Mouse (Mus musculus) MEL (cell line): ENCODE results near the gene Atp5s.

Experiments used
- CTCF ChIP-seq, 3 experiments: IDR thresholded peaks in 2 of 3; conservative IDR thresholded peaks in 1 of 3; 2 replicates each; pipeline ENCODE4 v1.5.1; 2011 to 2012; ENCODE audit warnings: low read length in 3 of 3, low read depth in 2 of 3, mild to moderate bottlenecking in 2 of 3, improper control_type of control experiment in 1 of 3, inconsistent platforms in 1 of 3, mixed read lengths in 1 of 3, moderate library complexity in 1 of 3; ENCODE audit not compliant: control insufficient read depth in 1 of 3, insufficient read depth in 1 of 3, poor library complexity in 1 of 3, severe bottlenecking in 1 of 3
- EP300 ChIP-seq, 2 experiments: IDR thresholded peaks; 2 replicates each; pipeline ENCODE4 v1.6.1; 2011; ENCODE audit warnings: improper control_type of control experiment in 2 of 2, low read length in 2 of 2, low read depth in 1 of 2, mild to moderate bottlenecking in 1 of 2
- ETS1 ChIP-seq: IDR thresholded peaks from 2 replicates; pipeline ENCODE4 v1.6.1; 2012; ENCODE audit warnings: low read depth, mild to moderate bottlenecking, inconsistent platforms, low read length, improper control_type of control experiment, moderate library complexity
- HCFC1 ChIP-seq: IDR thresholded peaks from 2 replicates; pipeline ENCODE4 v1.6.1; 2012; ENCODE audit warnings: low read depth, mild to moderate bottlenecking, inconsistent platforms, low read length, improper control_type of control experiment, moderate library complexity
- NELFE ChIP-seq: IDR thresholded peaks from 2 replicates; pipeline ENCODE4 v1.6.1; 2011; ENCODE audit warnings: low read depth, low read length, improper control_type of control experiment
- POLR2A ChIP-seq, 2 experiments: IDR thresholded peaks; 2 replicates each; pipeline ENCODE4 v1.6.1; 2011 to 2012; ENCODE audit warnings: low read length in 2 of 2, mild to moderate bottlenecking in 2 of 2, control low read depth in 1 of 2, improper control_type of control experiment in 1 of 2, low read depth in 1 of 2, moderate library complexity in 1 of 2; ENCODE audit not compliant: control insufficient read depth in 1 of 2, insufficient read depth in 1 of 2, poor library complexity in 1 of 2
- SIN3A ChIP-seq: IDR thresholded peaks from 2 replicates; pipeline ENCODE4 v1.6.1; 2012; ENCODE audit warnings: low read length, improper control_type of control experiment, inconsistent platforms
- TBP ChIP-seq: IDR thresholded peaks from 2 replicates; pipeline ENCODE4 v1.8.0; 2011; ENCODE audit warnings: low read depth, low read length, improper control_type of control experiment
- TCF12 ChIP-seq: IDR thresholded peaks from 2 replicates; pipeline ENCODE4 v1.6.1; 2014; ENCODE audit warnings: low read depth, mild to moderate bottlenecking, inconsistent platforms, low read length, improper control_type of control experiment, moderate library complexity
- UBTF ChIP-seq: IDR thresholded peaks from 2 replicates; pipeline ENCODE4 v1.6.1; 2012; ENCODE audit warnings: low read depth, mild to moderate bottlenecking, inconsistent platforms, low read length, improper control_type of control experiment, moderate library complexity, borderline replicate concordance; ENCODE audit not compliant: insufficient read depth
- USF1 ChIP-seq: IDR thresholded peaks from 2 replicates; pipeline ENCODE4 v1.6.1; 2014; ENCODE audit warnings: low read depth, mild to moderate bottlenecking, inconsistent platforms, low read length, improper control_type of control experiment, moderate library complexity
- USF2 ChIP-seq, 2 experiments: IDR thresholded peaks; 2 replicates each; pipeline ENCODE4 v1.6.1; 2011 to 2012; ENCODE audit warnings: improper control_type of control experiment in 2 of 2, low read length in 2 of 2, borderline replicate concordance in 1 of 2, inconsistent platforms in 1 of 2, low read depth in 1 of 2, mild to moderate bottlenecking in 1 of 2; ENCODE audit not compliant: insufficient read depth in 1 of 2
- ZC3H11A ChIP-seq: IDR thresholded peaks from 2 replicates; pipeline ENCODE4 v1.6.1; 2012; ENCODE audit warnings: low read depth, mild to moderate bottlenecking, inconsistent platforms, low read length, improper control_type of control experiment
- ZNF384 ChIP-seq: IDR thresholded peaks from 2 replicates; pipeline ENCODE4 v1.6.1; 2012; ENCODE audit warnings: low read depth, mild to moderate bottlenecking, inconsistent platforms, low read length, improper control_type of control experiment

DNA sequence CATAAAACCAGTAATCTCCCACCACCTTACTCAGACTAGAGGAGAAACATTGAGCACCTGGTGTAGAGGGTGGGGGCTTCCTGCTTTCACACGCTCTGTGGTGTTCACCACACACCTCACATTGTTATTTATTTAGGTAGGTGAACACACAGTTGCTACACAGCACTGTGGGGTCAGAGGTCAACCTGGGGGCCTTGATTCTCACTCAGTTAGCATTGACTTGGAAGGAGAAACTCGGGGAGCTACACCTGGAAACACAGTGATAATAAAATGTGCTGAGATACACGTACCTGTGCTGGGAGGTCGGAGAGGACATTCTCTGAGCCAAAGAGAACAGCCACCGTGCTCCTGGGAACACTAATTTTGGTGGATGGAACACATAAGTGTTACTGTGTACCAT lies 63.6 kb downstream of the Atp5s start:
- no peak for TF ChIP-seq POLR2A (IDR thresholded peaks at IDR 0.05; ENCODE audit: control insufficient read depth in 1 of 2, insufficient read depth in 1 of 2, low read depth in 1 of 2, low read length in 2 of 2, poor library complexity in 1 of 2)
- no peak for TF ChIP-seq EP300 (IDR thresholded peaks at IDR 0.05; ENCODE audit: low read depth in 1 of 2, low read length in 2 of 2)
- TF ChIP-seq TCF12: no peak
- no peak for TF ChIP-seq CTCF (IDR thresholded peaks at IDR 0.05 in 2 of 3, conservative IDR thresholded peaks at IDR 0.05 in 1 of 3; ENCODE audit: control insufficient read depth in 1 of 3, insufficient read depth in 1 of 3, low read depth in 2 of 3, low read length in 3 of 3, poor library complexity in 1 of 3, severe bottlenecking in 1 of 3)
- no peak for TF ChIP-seq ETS1
- no peak for TF ChIP-seq USF1
- no peak for TF ChIP-seq UBTF
- no peak for TF ChIP-seq HCFC1
- TF ChIP-seq NELFE: no peak
- TF ChIP-seq ZC3H11A: no peak
- no peak for TF ChIP-seq USF2 (IDR thresholded peaks at IDR 0.05; ENCODE audit: borderline replicate concordance in 1 of 2, insufficient read depth in 1 of 2, low read depth in 1 of 2, low read length in 2 of 2)
- TF ChIP-seq SIN3A: no peak
- no peak for TF ChIP-seq ZNF384
- no peak for TF ChIP-seq TBP
